Mouse (Mus musculus) kidney, adult 18-20 months (tissue): ENCODE results near the gene Rbfox1.

Experiments used
- DNase-seq: peaks from one replicate; pipeline ENCODE4 v3.0.0; 2021

Rbfox1 gene

GRCm38 (mm10) chr16:6382712-6383111, 497.6 kb downstream of the Rbfox1 start:
- no peak for DNase-seq

- no peak for DNase-seq
Measured at GRCm38 (mm10) chr16:6390278-6390930, 505.2 kb downstream of the Rbfox1 start.

GRCm38 (mm10) chr16:6396676-6397409, 511.7 kb downstream of the Rbfox1 start:
- no peak for DNase-seq

- no peak for DNase-seq
Measured at GRCm38 (mm10) chr16:6397635-6398034, 512.5 kb downstream of the Rbfox1 start.

- DNase-seq, result no peak
Measured at GRCm38 (mm10) chr16:6402816-6403215, 517.7 kb downstream of the Rbfox1 start.

GRCm38 (mm10) chr16:6414846-6415245, 529.7 kb downstream of the Rbfox1 start:
- no peak for DNase-seq

GRCm38 (mm10) chr16:6421623-6422145, 536.5 kb downstream of the Rbfox1 start:
- no peak for DNase-seq

GRCm38 (mm10) chr16:6423878-6424409, 538.8 kb downstream of the Rbfox1 start:
- DNase-seq, result no peak

GRCm38 (mm10) chr16:6424738-6425137, 539.6 kb downstream of the Rbfox1 start:
- DNase-seq, result no peak

- no peak for DNase-seq
Measured at GRCm38 (mm10) chr16:6427292-6428281, 542.4 kb downstream of the Rbfox1 start.

- DNase-seq, result no peak
Measured at GRCm38 (mm10) chr16:6430981-6431380, 545.8 kb downstream of the Rbfox1 start.

GRCm38 (mm10) chr16:6436445-6436844, 551.3 kb downstream of the Rbfox1 start:
- DNase-seq, result no peak

- DNase-seq, result no peak
Measured at GRCm38 (mm10) chr16:6448250-6448649, 563.1 kb downstream of the Rbfox1 start.

- no peak for DNase-seq
Measured at GRCm38 (mm10) chr16:6455349-6455748, 570.2 kb downstream of the Rbfox1 start.

GRCm38 (mm10) chr16:6479094-6479590, 594.0 kb downstream of the Rbfox1 start:
- DNase-seq, result no peak

GRCm38 (mm10) chr16:6479616-6480410, 594.7 kb downstream of the Rbfox1 start:
- DNase-seq, result no peak

- DNase-seq, result peak; percentile 44
Measured at GRCm38 (mm10) chr16:6480411-6480728, 595.2 kb downstream of the Rbfox1 start.

- DNase-seq, result no peak
Measured at GRCm38 (mm10) chr16:6483628-6484027, 598.5 kb downstream of the Rbfox1 start.

GRCm38 (mm10) chr16:6485631-6486030, 600.5 kb downstream of the Rbfox1 start:
- DNase-seq, result no peak

GRCm38 (mm10) chr16:6502219-6502618, 617.1 kb downstream of the Rbfox1 start:
- peak; percentile 25 for DNase-seq

- peak; percentile 48 for DNase-seq
Measured at GRCm38 (mm10) chr16:6503573-6504331, 618.6 kb downstream of the Rbfox1 start.
